Mouse (Mus musculus): ENCODE results near the gene Slc17a9.

The Slc17a9 gene

GRCm38 (mm10) chr2:180754976-180755688 lies 30.1 kb downstream of the Slc17a9 start:
- no peaks in the 10 kb centered on the region for H3K9me3 ChIP-seq (ENCODE audit: low read length)
- TF ChIP-seq CTCF (conservative IDR thresholded peaks at IDR 0.05; ENCODE audit: low read length) (no peak), NANOG (IDR thresholded peaks at IDR 0.05; ENCODE audit: borderline replicate concordance, low read length) (no peak), POU5F1 (IDR thresholded peaks at IDR 0.05; ENCODE audit: borderline replicate concordance, low read length) (no peak)
- H3K36me3 ChIP-seq (ENCODE audit: insufficient read depth, low read length): no peaks in the 10 kb centered on the region
- peaks cover 30% of the 10 kb centered on the region for H3K27me3 ChIP-seq (ENCODE audit: insufficient read depth, low read length)
- H3K4me3 ChIP-seq (replicated peaks; ENCODE audit: low read length): no peak overlapping the region
- H3K4me1 ChIP-seq (replicated peaks; ENCODE audit: low read depth, low read length): peaks cover 12% of the 10 kb centered on the region

DNA sequence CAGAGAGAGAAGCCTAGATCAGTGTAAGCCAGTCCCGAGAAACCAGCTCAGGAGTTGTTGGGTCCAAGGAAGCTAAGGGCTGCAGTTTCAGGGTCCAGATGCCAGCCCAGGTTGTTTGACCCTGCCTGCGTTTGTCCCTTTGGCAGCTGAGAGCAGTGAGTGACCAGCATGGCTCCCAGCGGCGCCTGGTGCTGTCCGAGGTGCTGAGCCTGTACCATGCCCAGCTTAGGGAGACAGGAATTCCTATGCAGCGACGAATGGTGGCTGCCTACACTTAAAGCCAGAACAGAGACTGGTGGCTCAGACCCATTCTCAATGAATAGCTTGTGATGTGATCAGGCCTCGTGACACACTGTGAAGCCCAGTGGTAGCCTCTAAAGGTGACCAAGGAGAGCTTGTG lies 30.8 kb downstream of the Slc17a9 start:
- TF ChIP-seq NANOG (IDR thresholded peaks at IDR 0.05; ENCODE audit: borderline replicate concordance, low read length) (no peak), POU5F1 (IDR thresholded peaks at IDR 0.05; ENCODE audit: borderline replicate concordance, low read length) (no peak), CTCF (conservative IDR thresholded peaks at IDR 0.05; ENCODE audit: low read length) (no peak)
- peaks cover 32% of the 10 kb centered on the region for H3K27me3 ChIP-seq (ENCODE audit: insufficient read depth, low read length)
- H3K4me1 ChIP-seq (replicated peaks; ENCODE audit: low read depth, low read length): peaks cover 12% of the 10 kb centered on the region
- no peaks in the 10 kb centered on the region for H3K9me3 ChIP-seq (ENCODE audit: low read length)
- no peaks in the 10 kb centered on the region for H3K36me3 ChIP-seq (ENCODE audit: insufficient read depth, low read length)
- no peak overlapping the region for H3K4me3 ChIP-seq (replicated peaks; ENCODE audit: low read length)

GRCm38 (mm10) chr2:180756786-180757185 lies 31.7 kb downstream of the Slc17a9 start:
- no peaks in the 10 kb centered on the region for H3K36me3 ChIP-seq (ENCODE audit: insufficient read depth, low read length)
- no peak for TF ChIP-seq POU5F1 (IDR thresholded peaks at IDR 0.05; ENCODE audit: borderline replicate concordance, low read length)
- TF ChIP-seq CTCF (conservative IDR thresholded peaks at IDR 0.05; ENCODE audit: low read length): no peak
- TF ChIP-seq NANOG (IDR thresholded peaks at IDR 0.05; ENCODE audit: borderline replicate concordance, low read length): no peak
- H3K9me3 ChIP-seq (ENCODE audit: low read length): no peaks in the 10 kb centered on the region
- peaks cover 12% of the 10 kb centered on the region for H3K4me1 ChIP-seq (replicated peaks; ENCODE audit: low read depth, low read length)
- peaks cover 40% of the 10 kb centered on the region for H3K27me3 ChIP-seq (ENCODE audit: insufficient read depth, low read length)
- no peak overlapping the region for H3K4me3 ChIP-seq (replicated peaks; ENCODE audit: low read length)

- peaks cover 55% of the 10 kb centered on the region for H3K27me3 ChIP-seq (ENCODE audit: insufficient read depth, low read length)
- no peak for TF ChIP-seq CTCF (conservative IDR thresholded peaks at IDR 0.05; ENCODE audit: low read length)
- TF ChIP-seq POU5F1 (IDR thresholded peaks at IDR 0.05; ENCODE audit: borderline replicate concordance, low read length): no peak
- no peak for TF ChIP-seq NANOG (IDR thresholded peaks at IDR 0.05; ENCODE audit: borderline replicate concordance, low read length)
- H3K4me3 ChIP-seq (replicated peaks; ENCODE audit: low read length): no peak overlapping the region
- no peaks in the 10 kb centered on the region for H3K9me3 ChIP-seq (ENCODE audit: low read length)
- peaks cover 12% of the 10 kb centered on the region for H3K4me1 ChIP-seq (replicated peaks; ENCODE audit: low read depth, low read length)
- H3K36me3 ChIP-seq (ENCODE audit: insufficient read depth, low read length): no peaks in the 10 kb centered on the region
These were observed 33.6 kb downstream of the Slc17a9 start for GRCm38 (mm10) chr2:180758513-180759263.

GRCm38 (mm10) chr2:180764986-180765385 lies 39.9 kb downstream of the Slc17a9 start:
- no peaks in the 10 kb centered on the region for H3K36me3 ChIP-seq (ENCODE audit: insufficient read depth, low read length)
- H3K9me3 ChIP-seq (ENCODE audit: low read length): no peaks in the 10 kb centered on the region
- no peak overlapping the region for H3K4me3 ChIP-seq (replicated peaks; ENCODE audit: low read length)
- H3K4me1 ChIP-seq (replicated peaks; ENCODE audit: low read depth, low read length): peaks cover 13% of the 10 kb centered on the region
- H3K27me3 ChIP-seq (ENCODE audit: insufficient read depth, low read length): peaks cover 34% of the 10 kb centered on the region
- TF ChIP-seq POU5F1 (IDR thresholded peaks at IDR 0.05; ENCODE audit: borderline replicate concordance, low read length) (no peak), CTCF (conservative IDR thresholded peaks at IDR 0.05; ENCODE audit: low read length) (no peak), NANOG (IDR thresholded peaks at IDR 0.05; ENCODE audit: borderline replicate concordance, low read length) (no peak)

DNA sequence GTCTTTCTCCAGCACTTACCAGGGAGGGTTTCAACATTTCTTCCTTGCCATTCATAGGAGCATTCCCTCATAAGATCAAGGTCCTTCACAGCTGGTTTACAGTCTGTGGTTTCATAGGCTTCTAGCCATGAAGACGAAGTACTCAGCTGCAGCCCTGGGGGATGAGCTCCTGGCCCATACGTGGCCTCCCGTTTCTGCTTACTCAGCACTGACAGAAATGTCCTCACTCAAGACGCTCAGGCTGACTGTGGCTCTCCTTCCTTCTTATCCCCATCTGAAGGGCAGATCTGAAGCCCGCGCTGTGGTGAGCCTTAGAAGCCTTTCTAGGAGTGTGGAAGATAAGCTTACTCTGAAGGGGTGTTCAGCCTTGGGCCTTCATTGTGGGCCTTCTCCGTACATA lies 40.6 kb downstream of the Slc17a9 start:
- no peak overlapping the region for H3K4me3 ChIP-seq (replicated peaks; ENCODE audit: low read length)
- H3K27me3 ChIP-seq (ENCODE audit: insufficient read depth, low read length): peaks cover 33% of the 10 kb centered on the region
- no peaks in the 10 kb centered on the region for H3K36me3 ChIP-seq (ENCODE audit: insufficient read depth, low read length)
- TF ChIP-seq NANOG (IDR thresholded peaks at IDR 0.05; ENCODE audit: borderline replicate concordance, low read length) (no peak), CTCF (conservative IDR thresholded peaks at IDR 0.05; ENCODE audit: low read length) (no peak), POU5F1 (IDR thresholded peaks at IDR 0.05; ENCODE audit: borderline replicate concordance, low read length) (no peak)
- H3K4me1 ChIP-seq (replicated peaks; ENCODE audit: low read depth, low read length): peaks cover 21% of the 10 kb centered on the region
- H3K9me3 ChIP-seq (ENCODE audit: low read length): no peaks in the 10 kb centered on the region

GRCm38 (mm10) chr2:180775223-180775622 lies 50.2 kb downstream of the Slc17a9 start:
- TF ChIP-seq POU5F1 (IDR thresholded peaks at IDR 0.05; ENCODE audit: borderline replicate concordance, low read length) (no peak), NANOG (IDR thresholded peaks at IDR 0.05; ENCODE audit: borderline replicate concordance, low read length) (no peak), CTCF (conservative IDR thresholded peaks at IDR 0.05; ENCODE audit: low read length) (no peak)
- Histone ChIP-seq H3K36me3 (ENCODE audit: insufficient read depth, low read length) (no peaks in the 10 kb centered on the region), H3K9me3 (ENCODE audit: low read length) (peaks cover 7% of the 10 kb centered on the region; the same call in 1 of the 2 replicates), H3K4me1 (replicated peaks; ENCODE audit: low read depth, low read length) (peaks cover 63% of the 10 kb centered on the region), H3K27me3 (ENCODE audit: insufficient read depth, low read length) (peaks cover 78% of the 10 kb centered on the region), H3K4me3 (replicated peaks; ENCODE audit: low read length) (peak overlapping the region; percentile 70)

DNA sequence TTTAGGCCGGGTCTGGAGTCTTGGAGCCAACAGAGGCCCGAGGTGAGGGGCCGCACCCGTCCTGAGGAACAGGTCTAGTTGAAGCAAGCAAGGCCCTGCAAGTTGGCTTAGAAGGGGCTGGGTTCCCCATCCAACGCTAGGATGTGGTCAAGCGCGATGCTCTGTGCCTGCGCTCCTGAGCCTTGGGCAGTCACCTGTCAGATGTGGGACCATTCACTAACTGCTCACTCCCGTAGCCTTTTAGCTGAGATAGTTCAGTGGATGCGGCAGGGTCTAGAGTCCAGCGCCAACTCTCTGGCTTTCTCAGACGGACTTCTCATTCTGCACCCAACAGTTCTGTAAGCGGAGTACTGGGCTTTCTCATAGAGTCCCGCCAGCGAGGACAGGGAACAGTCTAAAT lies 50.6 kb downstream of the Slc17a9 start:
- no peak for TF ChIP-seq NANOG (IDR thresholded peaks at IDR 0.05; ENCODE audit: borderline replicate concordance, low read length)
- no peak for TF ChIP-seq CTCF (conservative IDR thresholded peaks at IDR 0.05; ENCODE audit: low read length)
- TF ChIP-seq POU5F1 (IDR thresholded peaks at IDR 0.05; ENCODE audit: borderline replicate concordance, low read length): no peak
- H3K9me3 ChIP-seq (ENCODE audit: low read length): peaks cover 7% of the 10 kb centered on the region; the same call in 1 of the 2 replicates

More for the DNA sequence above, 50.6 kb downstream of the Slc17a9 start:
- peak overlapping the region; percentile 70 for H3K4me3 ChIP-seq (replicated peaks; ENCODE audit: low read length)
- H3K27me3 ChIP-seq (ENCODE audit: insufficient read depth, low read length): peaks cover 78% of the 10 kb centered on the region
- H3K36me3 ChIP-seq (ENCODE audit: insufficient read depth, low read length): no peaks in the 10 kb centered on the region
- H3K4me1 ChIP-seq (replicated peaks; ENCODE audit: low read depth, low read length): peaks cover 61% of the 10 kb centered on the region
